Mouse (Mus musculus): Measurements from ENCODE around the gene Cfp. TPM values are rescaled to one million over a fixed set of nuclear protein-coding genes. Genes with fewer than 3 reads are reported as not detected.

Gene Cfp
- polyA plus RNA-seq, 1 experiment from 2014 or later = 19.3 TPM

DNA sequence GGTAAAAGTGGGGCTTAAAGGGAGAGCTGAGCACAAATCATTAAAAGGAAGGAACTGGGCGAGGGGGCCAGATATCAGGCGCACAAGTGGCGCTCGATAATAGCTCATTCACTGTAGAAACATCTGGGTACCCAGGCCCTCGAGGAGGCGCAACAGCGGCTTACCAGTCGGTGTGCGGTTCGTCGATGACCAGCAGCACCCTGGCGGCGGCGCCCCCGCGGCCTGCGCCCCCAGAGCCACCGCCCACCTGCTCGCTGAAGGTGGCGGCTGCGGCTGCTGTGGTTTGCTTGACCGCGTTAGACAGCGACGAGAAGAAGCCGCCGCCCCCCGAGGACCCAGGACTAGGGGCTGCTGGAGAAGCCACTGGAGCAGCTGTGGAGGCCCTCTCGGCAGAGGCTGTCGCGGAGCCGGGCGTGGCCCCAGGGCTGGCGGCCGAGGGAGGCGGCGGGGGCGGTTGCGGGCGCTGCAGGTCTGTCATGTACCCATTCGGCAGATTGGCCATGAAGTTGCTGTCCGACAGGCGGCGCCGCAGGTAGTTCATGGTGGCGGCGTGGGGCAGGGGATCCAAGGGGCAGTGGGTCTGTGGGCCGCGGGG, 11.0 kb downstream of the Cfp start:
- no peak for DNase-seq
- no peaks in the 10 kb centered on the region for H3K36me3 ChIP-seq
- 14% methylated on average over 34 of the region's 49 CpGs for WGBS (ENCODE audit: insufficient replicate concordance)
- no peak overlapping the region for H3K9ac ChIP-seq
- no peak overlapping the region for H3K27ac ChIP-seq
- no peaks in the 10 kb centered on the region for H3K4me1 ChIP-seq (replicated peaks)
- ATAC-seq (ENCODE audit: low read depth) = 0 out of 2 replicates have a peak, but pooled peaks have one; percentile 23
- H3K4me2 ChIP-seq = peak overlapping the region; percentile 64
- H3K27me3 ChIP-seq = peaks cover 41% of the 10 kb centered on the region
- H3K4me3 ChIP-seq (replicated peaks) = peak overlapping the region; percentile 43
- H3K9me3 ChIP-seq (replicated peaks) = no peaks in the 10 kb centered on the region

DNA sequence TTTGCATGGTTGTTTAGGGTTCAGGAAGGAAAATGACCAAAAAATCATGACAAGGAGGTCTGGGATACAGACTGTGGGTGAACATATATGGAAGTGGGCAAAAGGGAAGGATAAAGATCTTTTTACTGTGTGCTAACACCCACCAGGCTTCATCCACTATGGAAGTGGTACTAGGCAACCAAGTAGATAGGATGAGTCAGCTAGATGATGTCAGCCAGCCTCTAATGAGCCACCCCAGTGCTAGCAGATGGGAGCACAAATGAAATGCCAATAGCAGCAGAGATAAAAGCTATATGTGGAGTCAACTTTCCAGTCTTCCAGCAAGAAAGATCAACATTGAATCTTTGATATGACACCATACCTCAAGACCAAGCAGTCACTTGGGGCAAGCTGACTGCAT, 16.3 kb downstream of the Cfp start:
- Histone ChIP-seq H3K36me3 (no peaks in the 10 kb centered on the region), H3K4me2 (no peak overlapping the region), H3K4me3 (replicated peaks) (no peak overlapping the region), H3K4me1 (replicated peaks) (peaks cover 6% of the 10 kb centered on the region), H3K9me3 (replicated peaks) (no peaks in the 10 kb centered on the region), H3K27ac (no peak overlapping the region), H3K27me3 (peaks cover 19% of the 10 kb centered on the region), H3K9ac (no peak overlapping the region)
- no peak for ATAC-seq (ENCODE audit: low read depth)
- no peak for DNase-seq

DNA sequence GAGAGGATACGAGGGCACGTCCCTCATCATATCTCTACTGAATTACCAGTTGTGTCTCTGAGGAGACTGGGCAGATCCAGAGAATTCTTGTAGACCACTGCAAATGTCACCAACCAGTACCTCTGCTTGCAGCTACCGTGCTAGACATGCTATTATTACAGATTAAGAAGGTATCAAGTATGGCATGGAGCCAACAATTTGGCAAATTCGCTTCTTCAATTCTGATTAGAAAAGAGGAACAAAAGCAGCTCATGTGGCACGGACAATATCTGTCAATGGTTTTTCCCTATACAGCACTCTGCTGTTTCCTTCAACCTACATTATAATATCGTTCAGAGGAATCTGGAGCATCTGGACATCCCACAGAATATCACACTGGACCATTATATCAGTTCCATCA, 17.6 kb downstream of the Cfp start:
- no peak for ATAC-seq (ENCODE audit: low read depth)
- H3K9me3 ChIP-seq (replicated peaks) = no peaks in the 10 kb centered on the region
- H3K9ac ChIP-seq = no peak overlapping the region
- no peak overlapping the region for H3K27ac ChIP-seq
- H3K4me2 ChIP-seq = no peak overlapping the region
- DNase-seq = no peak
- peaks cover 9% of the 10 kb centered on the region for H3K4me1 ChIP-seq (replicated peaks)
- H3K27me3 ChIP-seq = peaks cover 5% of the 10 kb centered on the region
- no peak overlapping the region for H3K4me3 ChIP-seq (replicated peaks)
- WGBS (ENCODE audit: insufficient replicate concordance) = 55% methylated on average over 6 of the region's 6 CpGs
- H3K36me3 ChIP-seq = no peaks in the 10 kb centered on the region

- ATAC-seq (ENCODE audit: low read depth) (peak; percentile 76), DNase-seq (peak; percentile 28)
- WGBS (ENCODE audit: insufficient replicate concordance) = 22% methylated on average over 3 of the region's 3 CpGs
- no peak overlapping the region for H3K4me2 ChIP-seq
- H3K36me3 ChIP-seq = no peaks in the 10 kb centered on the region
- H3K27me3 ChIP-seq = no peaks in the 10 kb centered on the region
- H3K9me3 ChIP-seq (replicated peaks) = no peaks in the 10 kb centered on the region
- no peak overlapping the region for H3K4me3 ChIP-seq (replicated peaks)
- no peak overlapping the region for H3K27ac ChIP-seq
- H3K9ac ChIP-seq = no peak overlapping the region
- H3K4me1 ChIP-seq (replicated peaks) = peaks cover 9% of the 10 kb centered on the region
Observed at GRCm38 (mm10) chrX:20910074-20910473, 21.3 kb downstream of the Cfp start.

Other genes starting within 250 kb of the Cfp start
- 32.0 and 36.7 TPM in 2 replicates for gene Cdk16, start 243.6 kb downstream of the Cfp start, polyA plus RNA-seq (2015; fragmentation: Nextera tagmentation; extraction: Ambion mirVana)
- 7.3 and 8.7 TPM in 2 replicates for gene Usp11, start 227.6 kb downstream of the Cfp start, polyA plus RNA-seq (2015; fragmentation: Nextera tagmentation; extraction: Ambion mirVana)
- 43.1 and 46.6 TPM in 2 replicates for gene Araf, start 133.7 kb downstream of the Cfp start, polyA plus RNA-seq (2015; fragmentation: Nextera tagmentation; extraction: Ambion mirVana)
- gene Timp1, start 61.4 kb downstream of the Cfp start, polyA plus RNA-seq (2015; fragmentation: Nextera tagmentation; extraction: Ambion mirVana) = 3.1 and 3.3 TPM in 2 replicates
- gene Syn1, start 10.6 kb downstream of the Cfp start, polyA plus RNA-seq (2015; fragmentation: Nextera tagmentation; extraction: Ambion mirVana) = 0.03 and 0.12 TPM in 2 replicates
- gene Elk1, start 19.1 kb upstream of the Cfp start, polyA plus RNA-seq (2015; fragmentation: Nextera tagmentation; extraction: Ambion mirVana) = 1.9 and 2.7 TPM in 2 replicates
- gene Uxt, start 30.5 kb upstream of the Cfp start, polyA plus RNA-seq (2015; fragmentation: Nextera tagmentation; extraction: Ambion mirVana) = 51.8 and 57.8 TPM in 2 replicates
- gene Zfp182, start 130.8 kb upstream of the Cfp start, polyA plus RNA-seq (2015; fragmentation: Nextera tagmentation; extraction: Ambion mirVana) = 2.0 TPM in 2 replicates
- not detected in 2 replicates for gene Spaca5, start 136.9 kb upstream of the Cfp start, polyA plus RNA-seq (2015; fragmentation: Nextera tagmentation; extraction: Ambion mirVana)
- 0.09 and 0.16 TPM in 2 replicates for gene Zfp300, start 158.0 kb upstream of the Cfp start, polyA plus RNA-seq (2015; fragmentation: Nextera tagmentation; extraction: Ambion mirVana)
- not detected in 2 replicates for gene Ssxa1, start 184.3 kb upstream of the Cfp start, polyA plus RNA-seq (2015; fragmentation: Nextera tagmentation; extraction: Ambion mirVana)
- gene Gm21876, start 244.1 kb upstream of the Cfp start, polyA plus RNA-seq (2015; fragmentation: Nextera tagmentation; extraction: Ambion mirVana) = not detected in 2 replicates